Mouse (Mus musculus): ENCODE data around the gene Tbx19. TPM values are rescaled to one million over a fixed set of nuclear protein-coding genes. Genes with fewer than 3 reads are reported as not detected.

The Tbx19 gene
- polyA plus RNA-seq, 1 experiment from 2014 or later: 0.13 TPM

DNA sequence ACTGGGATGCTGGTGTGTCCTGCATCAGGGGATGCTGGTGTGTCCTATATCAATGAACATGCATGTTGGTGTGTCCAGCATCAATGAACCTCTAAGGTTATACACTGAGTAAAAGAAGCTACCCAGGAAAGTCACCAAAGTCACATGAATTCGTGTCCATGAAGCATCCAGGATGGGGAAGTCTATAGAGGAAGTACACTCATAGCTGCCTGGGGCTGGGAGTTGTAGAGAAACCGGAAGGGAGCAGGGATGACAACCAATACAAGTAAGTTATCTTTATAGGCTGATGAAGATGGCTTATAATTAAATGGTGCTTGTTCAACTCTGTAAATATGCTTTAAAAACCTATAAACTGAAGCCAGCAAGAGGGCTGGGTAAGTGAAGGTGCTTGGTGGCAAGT is 26.7 kb downstream of the Tbx19 start:
- H3K27me3 ChIP-seq (replicated peaks; ENCODE audit: control insufficient read depth, insufficient read depth, low read length): no peaks in the 10 kb centered on the region
- DNase-seq (ENCODE audit: low spot score): no peak
- H3K4me3 ChIP-seq (ENCODE audit: low read depth, low read length): no peak overlapping the region
- no peak overlapping the region for H3K27ac ChIP-seq (ENCODE audit: low read depth, low read length)
- H3K4me2 ChIP-seq (ENCODE audit: low read length): no peak overlapping the region
- 86% methylated on average over 2 of the region's 2 CpGs for WGBS
- no peaks in the 10 kb centered on the region for H3K4me1 ChIP-seq (ENCODE audit: control insufficient read depth, insufficient read depth, low read length)
- no peaks in the 10 kb centered on the region for H3K9me3 ChIP-seq (replicated peaks; ENCODE audit: control insufficient read depth, low read length)
- H3K36me3 ChIP-seq (ENCODE audit: control insufficient read depth, insufficient read depth, low read length): no peaks in the 10 kb centered on the region
- no peak for ATAC-seq
- H3K9ac ChIP-seq (ENCODE audit: low read length): no peak overlapping the region; the same call in 1 of the 2 replicates

DNA sequence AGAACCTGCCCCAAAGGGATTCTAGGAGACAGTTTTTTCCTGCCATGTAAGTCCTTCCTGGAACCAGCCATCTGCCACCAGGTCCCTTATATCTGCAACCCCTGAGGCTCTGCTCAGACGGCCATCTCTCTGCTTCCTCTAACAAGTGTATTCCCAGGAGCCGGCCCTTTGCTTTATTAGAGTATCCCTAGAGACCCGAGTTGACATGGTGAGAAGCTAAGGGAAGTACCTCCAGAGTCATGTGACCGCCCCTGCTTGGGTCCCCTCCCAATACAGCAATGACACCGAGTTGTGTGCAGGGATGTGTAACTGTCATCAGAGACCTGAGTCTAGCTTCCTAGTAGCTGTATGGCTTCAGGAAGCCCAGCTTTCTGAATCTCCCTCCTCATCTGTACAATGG is 27.3 kb downstream of the Tbx19 start:
- no peaks in the 10 kb centered on the region for H3K4me1 ChIP-seq (ENCODE audit: control insufficient read depth, insufficient read depth, low read length)
- no peak for ATAC-seq
- H3K27me3 ChIP-seq (replicated peaks; ENCODE audit: control insufficient read depth, insufficient read depth, low read length): no peaks in the 10 kb centered on the region
- H3K9ac ChIP-seq (ENCODE audit: low read length): no peak overlapping the region
- H3K36me3 ChIP-seq (ENCODE audit: control insufficient read depth, insufficient read depth, low read length): no peaks in the 10 kb centered on the region
- H3K4me2 ChIP-seq (ENCODE audit: low read length): no peak overlapping the region
- H3K27ac ChIP-seq (ENCODE audit: low read depth, low read length): no peak overlapping the region
- no peaks in the 10 kb centered on the region for H3K9me3 ChIP-seq (replicated peaks; ENCODE audit: control insufficient read depth, low read length)
- 80% methylated on average over 5 of the region's 5 CpGs for WGBS
- no peak for DNase-seq (ENCODE audit: low spot score)
- H3K4me3 ChIP-seq (ENCODE audit: low read depth, low read length): no peak overlapping the region

DNA sequence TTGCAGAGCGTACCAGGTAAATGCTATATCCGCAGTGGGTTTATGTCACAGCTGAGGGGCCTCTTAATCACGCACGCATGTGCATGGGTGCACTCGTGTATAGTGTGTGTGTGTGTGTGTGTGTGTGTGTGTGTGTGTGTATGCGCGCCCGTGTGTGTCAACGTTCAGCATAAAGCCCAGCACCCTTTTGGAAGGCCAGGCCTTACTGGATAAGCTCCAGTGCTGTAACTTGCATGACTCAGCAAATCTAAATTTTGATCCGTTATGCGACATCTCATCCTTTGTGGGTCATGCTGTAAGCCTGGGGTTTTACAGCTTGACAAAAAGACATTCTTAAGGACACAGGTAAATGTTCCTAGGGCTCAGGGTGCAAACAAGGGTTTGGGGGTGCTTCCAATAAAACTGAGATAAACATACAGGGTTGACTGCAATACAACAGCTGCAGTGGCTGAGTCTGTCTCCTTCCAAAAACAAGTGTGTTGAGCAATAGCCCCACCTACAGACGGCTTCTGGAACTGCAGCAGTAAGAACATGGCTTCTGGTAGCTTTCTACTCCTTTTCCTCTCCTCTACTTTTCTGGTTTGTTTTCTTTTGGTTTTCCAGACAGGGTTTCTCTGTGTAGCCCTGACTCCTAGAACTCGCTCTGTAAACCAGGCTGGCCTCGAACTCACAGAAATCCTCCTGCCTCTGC is 28.2 kb downstream of the Tbx19 start:
- Histone ChIP-seq H3K27ac (ENCODE audit: low read depth, low read length) (no peak overlapping the region), H3K27me3 (replicated peaks; ENCODE audit: control insufficient read depth, insufficient read depth, low read length) (no peaks in the 10 kb centered on the region), H3K4me1 (ENCODE audit: control insufficient read depth, insufficient read depth, low read length) (no peaks in the 10 kb centered on the region), H3K9me3 (replicated peaks; ENCODE audit: control insufficient read depth, low read length) (no peaks in the 10 kb centered on the region), H3K36me3 (ENCODE audit: control insufficient read depth, insufficient read depth, low read length) (no peaks in the 10 kb centered on the region), H3K4me3 (ENCODE audit: low read depth, low read length) (no peak overlapping the region), H3K4me2 (ENCODE audit: low read length) (no peak overlapping the region), H3K9ac (ENCODE audit: low read length) (no peak overlapping the region)
- peak; percentile 63 for ATAC-seq
- WGBS: 75% methylated on average over 14 of the region's 14 CpGs
- DNase-seq (ENCODE audit: low spot score): peak; percentile 83

DNA sequence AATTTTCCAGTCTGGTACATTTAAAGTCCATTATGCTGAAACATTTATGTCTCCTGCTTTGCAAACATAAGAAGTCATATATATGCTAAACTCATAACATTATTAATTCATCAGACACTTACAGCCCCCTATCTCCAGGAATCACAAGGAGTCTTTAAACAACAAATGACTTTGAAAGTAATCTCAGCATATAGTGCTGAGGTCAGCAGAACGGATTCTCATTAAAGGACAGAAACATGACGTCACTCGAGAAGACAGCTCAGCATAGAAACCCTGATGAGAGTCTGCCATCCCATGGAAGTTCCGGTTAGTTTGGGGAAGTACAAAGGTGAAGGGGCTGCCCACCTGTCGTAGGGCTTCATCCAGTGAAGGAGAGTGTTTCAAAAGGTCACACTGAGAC is 31.0 kb downstream of the Tbx19 start:
- ATAC-seq (no peak), DNase-seq (ENCODE audit: low spot score) (no peak)
- Histone ChIP-seq H3K36me3 (ENCODE audit: control insufficient read depth, insufficient read depth, low read length) (no peaks in the 10 kb centered on the region), H3K4me1 (ENCODE audit: control insufficient read depth, insufficient read depth, low read length) (no peaks in the 10 kb centered on the region), H3K9ac (ENCODE audit: low read length) (no peak overlapping the region), H3K4me2 (ENCODE audit: low read length) (no peak overlapping the region), H3K27me3 (replicated peaks; ENCODE audit: control insufficient read depth, insufficient read depth, low read length) (no peaks in the 10 kb centered on the region), H3K4me3 (ENCODE audit: low read depth, low read length) (no peak overlapping the region), H3K9me3 (replicated peaks; ENCODE audit: control insufficient read depth, low read length) (no peaks in the 10 kb centered on the region), H3K27ac (ENCODE audit: low read depth, low read length) (no peak overlapping the region)
- 71% methylated on average over 5 of the region's 5 CpGs for WGBS

DNA sequence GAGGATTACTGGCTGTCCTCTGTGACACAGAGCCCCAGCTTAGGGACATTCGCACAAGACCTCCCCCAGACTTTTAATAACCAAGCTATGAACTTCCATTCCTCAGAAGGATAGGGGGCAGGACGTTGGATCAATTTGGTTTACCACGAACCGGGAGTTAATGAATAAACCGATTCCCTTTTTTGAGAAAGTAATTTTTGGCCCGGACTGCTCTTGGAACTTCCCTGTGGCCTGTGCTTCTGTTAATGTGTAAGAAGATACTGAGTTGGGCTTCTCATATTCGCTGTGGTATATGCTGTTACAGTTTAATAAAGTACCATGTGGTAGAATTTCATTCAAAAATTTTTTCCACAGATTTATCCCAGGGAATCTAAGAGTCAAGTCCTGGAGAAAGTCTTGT is 39.5 kb downstream of the Tbx19 start:
- Histone ChIP-seq H3K4me3 (ENCODE audit: low read depth, low read length) (no peak overlapping the region), H3K9me3 (replicated peaks; ENCODE audit: control insufficient read depth, low read length) (no peaks in the 10 kb centered on the region), H3K27me3 (replicated peaks; ENCODE audit: control insufficient read depth, insufficient read depth, low read length) (no peaks in the 10 kb centered on the region), H3K9ac (ENCODE audit: low read length) (no peak overlapping the region), H3K36me3 (ENCODE audit: control insufficient read depth, insufficient read depth, low read length) (no peaks in the 10 kb centered on the region), H3K4me1 (ENCODE audit: control insufficient read depth, insufficient read depth, low read length) (peaks cover 4% of the 10 kb centered on the region; the same call in 1 of the 2 replicates), H3K4me2 (ENCODE audit: low read length) (no peak overlapping the region), H3K27ac (ENCODE audit: low read depth, low read length) (no peak overlapping the region)
- ATAC-seq: no peak
- WGBS: 85% methylated on average over 7 of the region's 7 CpGs
- DNase-seq (ENCODE audit: low spot score): no peak

DNA sequence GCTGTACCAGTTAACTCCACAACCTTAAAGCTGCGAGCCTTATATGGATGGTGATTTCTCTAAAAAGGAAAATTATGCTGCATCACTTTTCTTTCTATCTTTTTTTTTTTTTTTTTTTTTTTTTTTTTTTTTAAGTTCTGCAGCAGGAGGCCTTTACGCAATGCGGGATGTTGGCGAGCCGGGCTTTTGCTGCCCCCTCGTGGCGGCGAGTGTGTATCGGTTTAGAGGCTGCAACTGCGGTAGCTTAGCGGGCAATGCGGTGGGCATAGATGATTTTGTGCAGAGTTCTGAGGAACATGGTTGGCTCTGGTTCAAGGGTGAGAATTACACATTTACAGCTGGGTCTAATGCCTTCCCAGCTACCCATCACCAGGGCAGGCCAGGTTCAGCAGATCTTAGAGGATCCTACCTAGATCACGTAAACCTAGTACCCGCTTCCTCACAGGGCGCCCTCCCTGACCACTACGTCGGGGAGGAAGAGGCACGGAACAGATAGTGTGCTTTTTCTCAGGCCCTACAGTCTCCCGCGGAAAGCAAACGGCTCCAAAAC is 40.1 kb downstream of the Tbx19 start:
- DNase-seq (ENCODE audit: low spot score) (peak; percentile 90), ATAC-seq (peak; percentile 92)
- no peak overlapping the region for H3K4me3 ChIP-seq (ENCODE audit: low read depth, low read length)
- no peak overlapping the region for H3K27ac ChIP-seq (ENCODE audit: low read depth, low read length)
- 21% methylated on average over 21 of the region's 21 CpGs for WGBS
- no peaks in the 10 kb centered on the region for H3K9me3 ChIP-seq (replicated peaks; ENCODE audit: control insufficient read depth, low read length)
- H3K36me3 ChIP-seq (ENCODE audit: control insufficient read depth, insufficient read depth, low read length): no peaks in the 10 kb centered on the region
- no peak overlapping the region for H3K4me2 ChIP-seq (ENCODE audit: low read length)
- peaks cover 4% of the 10 kb centered on the region; the same call in 1 of the 2 replicates for H3K4me1 ChIP-seq (ENCODE audit: control insufficient read depth, insufficient read depth, low read length)
- no peak overlapping the region for H3K9ac ChIP-seq (ENCODE audit: low read length)
- no peaks in the 10 kb centered on the region for H3K27me3 ChIP-seq (replicated peaks; ENCODE audit: control insufficient read depth, insufficient read depth, low read length)

DNA sequence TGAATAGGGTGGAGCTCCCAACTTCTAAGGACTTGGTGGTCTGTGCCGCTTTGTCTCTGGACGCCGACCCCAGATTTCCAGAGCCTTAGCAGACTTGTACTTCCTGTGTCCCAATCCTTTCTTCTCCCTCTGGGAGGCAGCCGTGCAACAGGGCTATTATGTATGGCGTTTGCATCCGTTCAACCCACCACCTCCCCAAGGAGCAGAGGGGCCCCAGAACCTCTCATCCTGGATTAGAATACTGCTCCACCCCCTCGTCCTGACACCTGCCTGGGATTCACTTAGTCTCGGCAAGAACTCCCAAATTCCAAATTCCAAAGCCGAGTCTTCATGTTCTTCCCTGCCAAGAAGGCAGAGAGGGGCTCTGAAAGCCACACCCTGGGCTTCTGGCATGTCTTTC is 40.8 kb downstream of the Tbx19 start:
- Histone ChIP-seq H3K9me3 (replicated peaks; ENCODE audit: control insufficient read depth, low read length) (no peaks in the 10 kb centered on the region), H3K27me3 (replicated peaks; ENCODE audit: control insufficient read depth, insufficient read depth, low read length) (no peaks in the 10 kb centered on the region), H3K9ac (ENCODE audit: low read length) (no peak overlapping the region), H3K4me1 (ENCODE audit: control insufficient read depth, insufficient read depth, low read length) (peaks cover 4% of the 10 kb centered on the region; the same call in 1 of the 2 replicates), H3K4me2 (ENCODE audit: low read length) (peak overlapping the region; percentile 34; the same call in 1 of the 2 replicates), H3K27ac (ENCODE audit: low read depth, low read length) (no peak overlapping the region), H3K36me3 (ENCODE audit: control insufficient read depth, insufficient read depth, low read length) (no peaks in the 10 kb centered on the region), H3K4me3 (ENCODE audit: low read depth, low read length) (no peak overlapping the region)
- 9% methylated on average over 9 of the region's 9 CpGs for WGBS
- DNase-seq (ENCODE audit: low spot score) (no peak), ATAC-seq (peak; percentile 33; the same call in 1 of the 2 replicates)

DNA sequence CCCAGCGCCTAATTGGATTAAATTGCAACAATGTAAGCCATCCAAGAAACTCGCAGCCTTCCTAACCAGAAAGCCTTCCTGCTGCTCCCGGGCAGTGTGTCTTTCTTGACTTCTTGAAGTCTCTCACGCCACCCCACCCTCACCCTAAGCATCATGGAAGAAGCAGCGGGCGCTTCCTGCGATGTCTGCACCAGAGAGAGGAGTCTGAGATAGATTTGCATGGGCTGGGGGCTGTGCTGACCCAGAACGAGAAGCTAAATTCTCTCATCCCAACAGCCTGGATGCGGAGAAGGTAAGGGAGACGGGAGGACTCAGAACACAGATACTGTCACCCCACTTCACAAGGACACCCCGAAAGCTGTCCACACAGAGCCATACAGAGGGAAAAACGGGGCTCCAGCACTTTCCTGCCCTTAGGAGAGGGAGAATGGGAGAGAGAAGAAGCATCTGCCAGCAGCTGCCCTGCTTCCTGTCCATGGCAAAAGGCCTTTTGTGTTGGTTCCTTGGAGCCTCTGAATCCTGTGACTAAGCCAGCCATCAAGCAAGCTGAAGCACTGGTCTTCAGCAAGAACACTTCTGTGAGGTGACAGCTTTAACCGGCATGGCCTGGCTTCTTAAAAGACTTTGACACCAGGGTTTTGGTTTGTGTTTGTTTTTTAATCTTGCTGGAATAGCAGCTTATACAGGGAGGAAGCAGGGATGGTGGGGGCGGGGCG is 41.4 kb downstream of the Tbx19 start:
- Histone ChIP-seq H3K4me3 (ENCODE audit: low read depth, low read length) (no peak overlapping the region), H3K4me2 (ENCODE audit: low read length) (no peak overlapping the region), H3K36me3 (ENCODE audit: control insufficient read depth, insufficient read depth, low read length) (no peaks in the 10 kb centered on the region), H3K9ac (ENCODE audit: low read length) (no peak overlapping the region), H3K27me3 (replicated peaks; ENCODE audit: control insufficient read depth, insufficient read depth, low read length) (no peaks in the 10 kb centered on the region), H3K27ac (ENCODE audit: low read depth, low read length) (no peak overlapping the region), H3K9me3 (replicated peaks; ENCODE audit: control insufficient read depth, low read length) (no peaks in the 10 kb centered on the region), H3K4me1 (ENCODE audit: control insufficient read depth, insufficient read depth, low read length) (peaks cover 4% of the 10 kb centered on the region; the same call in 1 of the 2 replicates)
- WGBS: 46% methylated on average over 15 of the region's 15 CpGs
- ATAC-seq (no peak), DNase-seq (ENCODE audit: low spot score) (peak; percentile 13)

All from forebrain, embryonic 14.5 days (tissue).